Mouse (Mus musculus) neural tube, embryonic 14.5 days (tissue): Measurements from ENCODE around the gene Tnrc6a. TPM values are rescaled to one million over a fixed set of nuclear protein-coding genes. Genes with fewer than 3 reads are reported as not detected.

Source experiments
- polyA plus RNA-seq: library from polyadenylated mRNA; unstranded; fragments of >200 nt; fragmentation: Nextera tagmentation; extraction: Ambion mirVana; gene quantifications from 2 replicates; pipeline ENCODE4 v1.2.1, GENCODE M21; 2014

Tnrc6a gene
- polyA plus RNA-seq, 1 experiment from 2014 or later, result 62.8 TPM

Other genes starting within 250 kb of the Tnrc6a start
- 33.7 and 37.1 TPM in 2 replicates for gene Rbbp6, start 158.2 kb upstream of the Tnrc6a start, polyA plus RNA-seq
- 0.23 TPM in 1 of 2 replicates, not detected in the other for gene Slc5a11, start 90.9 kb downstream of the Tnrc6a start, polyA plus RNA-seq
- 99.8 and 112 TPM in 2 replicates for gene Lcmt1, start 245.9 kb downstream of the Tnrc6a start, polyA plus RNA-seq
- gene Arhgap17, start 246.0 kb downstream of the Tnrc6a start, polyA plus RNA-seq, result 10.3 and 14.6 TPM in 2 replicates